Mouse (Mus musculus) thymus, adult 2 months (tissue): Measurements from ENCODE around the gene Npff. TPM values are rescaled to one million over a fixed set of nuclear protein-coding genes. Genes with fewer than 3 reads are reported as not detected.

Experiments
- DNase-seq: peaks from one replicate; pipeline ENCODE4 v3.0.0; 2021
- H3K27ac ChIP-seq: fragments of 200-500 bp; 2 replicates; pipeline ENCODE4 v1.5.1; 2012; ENCODE audit warnings: low read length, control low read depth; ENCODE audit not compliant: control insufficient read depth, insufficient read depth
- H3K27me3 ChIP-seq: fragments of 200-500 bp; 2 replicates; pipeline ENCODE4 v1.6.1; 2012; ENCODE audit warnings: mild to moderate bottlenecking, low read length, moderate library complexity, mixed read lengths; ENCODE audit not compliant: control insufficient read depth, insufficient read depth
- H3K36me3 ChIP-seq: fragments of 200-500 bp; 2 replicates; pipeline ENCODE4 v1.6.1; 2012; ENCODE audit warnings: mild to moderate bottlenecking, low read length, moderate library complexity; ENCODE audit not compliant: control insufficient read depth, insufficient read depth
- H3K4me1 ChIP-seq: fragments of 200-500 bp; replicated peaks from 2 replicates; pipeline ENCODE4 v1.6.1; 2012; ENCODE audit warnings: low read length; ENCODE audit not compliant: control insufficient read depth, insufficient read depth
- H3K4me3 ChIP-seq: fragments of 200-500 bp; 2 replicates; pipeline ENCODE4 v1.5.1; 2012; ENCODE audit warnings: mild to moderate bottlenecking, low read length, control low read depth, moderate library complexity; ENCODE audit not compliant: control insufficient read depth, insufficient read depth
- CTCF ChIP-seq: fragments of 200-500 bp; IDR thresholded peaks from 2 replicates; pipeline ENCODE4 v1.5.1; 2012; ENCODE audit warnings: mild to moderate bottlenecking, control low read depth, low read length, moderate library complexity, borderline replicate concordance; ENCODE audit not compliant: control insufficient read depth, poor library complexity, insufficient read depth; ENCODE audit errors: extremely low read depth
- POLR2A ChIP-seq: fragments of 200-500 bp; IDR thresholded peaks from 2 replicates; pipeline ENCODE4 v1.6.1; 2012; ENCODE audit warnings: mild to moderate bottlenecking, low read length, control low read depth, moderate library complexity; ENCODE audit not compliant: control insufficient read depth, poor library complexity, insufficient read depth; ENCODE audit errors: extremely low read depth
- WGBS: fragments of 180-500 bp; shearing (Covaris S2); methylation state at CpG from one replicate; pipeline ENCODE4 v1.1.7; 2018; 5-methylcytosine and 5-hydroxymethylcytosine counted together
- polyA plus RNA-seq: library from polyadenylated mRNA; depleted of rRNA; stranded (reverse); fragments of >200 nt; gene quantifications from 2 replicates; pipeline ENCODE4 v1.2.3, GENCODE M21; 2012

The Npff gene
- polyA plus RNA-seq, 1 experiment: 11.7 TPM

DNA sequence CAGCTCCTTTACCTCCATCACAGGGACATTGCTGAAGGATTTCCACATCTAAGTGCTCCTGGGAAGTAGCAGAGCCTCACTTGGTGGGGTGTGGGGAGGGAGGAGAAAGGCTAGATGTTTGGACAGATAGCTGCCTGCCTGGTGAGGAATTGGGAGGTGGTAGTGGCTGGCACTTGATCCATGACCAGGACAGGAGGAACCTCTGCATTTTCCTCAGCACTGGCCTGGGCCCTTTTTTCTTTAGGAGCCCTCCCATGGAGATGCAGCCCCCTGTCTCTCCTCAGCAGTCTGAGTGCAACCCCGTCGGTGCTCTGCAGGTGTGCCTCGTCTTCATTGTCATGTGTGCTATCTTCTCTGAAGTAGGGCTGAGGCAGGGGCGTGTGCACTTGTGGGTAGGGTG lies 3.3 kb downstream of the Npff start:
- 89% methylated on average over 4 of the region's 4 CpGs for WGBS
- DNase-seq: no peak
- Histone ChIP-seq H3K4me1 (peaks cover 13% of the 10 kb centered on the region), H3K27me3 (no peaks in the 10 kb centered on the region), H3K27ac (no peak overlapping the region), H3K36me3 (peaks cover 3% of the 10 kb centered on the region; the same call in 1 of the 2 replicates), H3K4me3 (no peak overlapping the region)
- TF ChIP-seq POLR2A (no peak), CTCF (no peak)

GRCm38 (mm10) chr15:102520416-102520815 lies 4.3 kb downstream of the Npff start:
- 75% methylated on average over 4 of the region's 4 CpGs for WGBS
- H3K27ac ChIP-seq: no peak overlapping the region

DNA sequence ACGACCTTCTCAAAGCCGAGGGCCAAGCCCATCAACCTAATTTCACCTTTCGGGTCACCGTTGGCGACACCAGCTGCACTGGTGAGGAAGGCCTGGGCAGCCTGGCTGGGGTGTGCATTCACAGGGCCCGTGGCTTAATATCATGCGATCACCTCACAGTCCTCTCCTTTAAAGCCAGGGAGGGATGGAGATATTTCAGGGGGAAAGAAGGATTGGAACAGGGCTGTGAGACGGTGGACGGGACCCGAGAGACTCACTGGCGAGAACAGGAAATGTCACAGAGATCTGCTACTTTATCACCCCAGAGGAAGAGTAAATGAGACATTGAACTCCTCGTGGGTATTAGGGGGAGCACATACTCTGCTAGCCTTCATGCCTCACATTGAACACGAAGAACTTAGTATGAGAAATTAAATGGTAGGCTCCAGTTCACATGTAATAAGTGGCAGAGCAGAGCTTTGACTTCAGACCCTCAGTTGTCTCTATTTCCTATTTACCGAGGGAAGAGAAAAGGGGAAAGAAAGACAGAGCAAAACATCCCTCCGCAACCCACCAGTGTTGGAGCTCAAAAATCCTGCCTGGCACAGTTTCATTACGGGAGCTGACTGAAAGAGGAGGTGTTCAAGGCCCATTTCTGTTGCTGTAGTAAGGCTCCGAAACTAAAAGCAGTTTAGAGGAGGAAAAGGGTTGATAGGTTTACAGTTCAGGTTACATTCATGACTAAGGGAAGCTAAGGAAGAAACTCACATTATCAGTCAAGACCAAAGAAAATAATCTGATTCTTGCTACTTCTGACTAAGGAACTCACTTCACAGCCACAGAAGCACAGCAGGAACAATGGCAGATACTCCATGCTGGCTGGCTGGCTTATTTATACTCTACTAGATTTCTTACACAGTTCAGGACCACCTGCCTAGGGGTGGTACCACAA lies 5.3 kb downstream of the Npff start:
- peaks cover 15% of the 10 kb centered on the region for H3K4me1 ChIP-seq
- DNase-seq: no peak
- peak overlapping the region; percentile 52 for H3K4me3 ChIP-seq
- no peaks in the 10 kb centered on the region for H3K27me3 ChIP-seq
- H3K36me3 ChIP-seq: peaks cover 3% of the 10 kb centered on the region; the same call in 1 of the 2 replicates
- TF ChIP-seq CTCF: no peak
- TF ChIP-seq POLR2A: no peak
- no peak overlapping the region for H3K27ac ChIP-seq
- WGBS: 19% methylated on average over 17 of the region's 17 CpGs

More at GRCm38 (mm10) chr15:102520416-102520815, 4.3 kb downstream of the Npff start:
- H3K27me3 ChIP-seq: no peaks in the 10 kb centered on the region
- peaks cover 3% of the 10 kb centered on the region; the same call in 1 of the 2 replicates for H3K36me3 ChIP-seq
- DNase-seq: no peak
- no peak overlapping the region for H3K4me3 ChIP-seq
- TF ChIP-seq POLR2A (no peak), CTCF (no peak)
- peaks cover 17% of the 10 kb centered on the region for H3K4me1 ChIP-seq

- Histone ChIP-seq H3K4me3 (peak overlapping the region; percentile 52), H3K27ac (peak overlapping the region; percentile 46), H3K4me1 (peaks cover 15% of the 10 kb centered on the region), H3K36me3 (peaks cover 3% of the 10 kb centered on the region; the same call in 1 of the 2 replicates), H3K27me3 (no peaks in the 10 kb centered on the region)
- DNase-seq: no peak
- under 1% methylated on average over 9 of the region's 9 CpGs for WGBS
- no peak for TF ChIP-seq POLR2A
- no peak for TF ChIP-seq CTCF
Measured at GRCm38 (mm10) chr15:102518859-102519201, 5.9 kb downstream of the Npff start.

DNA sequence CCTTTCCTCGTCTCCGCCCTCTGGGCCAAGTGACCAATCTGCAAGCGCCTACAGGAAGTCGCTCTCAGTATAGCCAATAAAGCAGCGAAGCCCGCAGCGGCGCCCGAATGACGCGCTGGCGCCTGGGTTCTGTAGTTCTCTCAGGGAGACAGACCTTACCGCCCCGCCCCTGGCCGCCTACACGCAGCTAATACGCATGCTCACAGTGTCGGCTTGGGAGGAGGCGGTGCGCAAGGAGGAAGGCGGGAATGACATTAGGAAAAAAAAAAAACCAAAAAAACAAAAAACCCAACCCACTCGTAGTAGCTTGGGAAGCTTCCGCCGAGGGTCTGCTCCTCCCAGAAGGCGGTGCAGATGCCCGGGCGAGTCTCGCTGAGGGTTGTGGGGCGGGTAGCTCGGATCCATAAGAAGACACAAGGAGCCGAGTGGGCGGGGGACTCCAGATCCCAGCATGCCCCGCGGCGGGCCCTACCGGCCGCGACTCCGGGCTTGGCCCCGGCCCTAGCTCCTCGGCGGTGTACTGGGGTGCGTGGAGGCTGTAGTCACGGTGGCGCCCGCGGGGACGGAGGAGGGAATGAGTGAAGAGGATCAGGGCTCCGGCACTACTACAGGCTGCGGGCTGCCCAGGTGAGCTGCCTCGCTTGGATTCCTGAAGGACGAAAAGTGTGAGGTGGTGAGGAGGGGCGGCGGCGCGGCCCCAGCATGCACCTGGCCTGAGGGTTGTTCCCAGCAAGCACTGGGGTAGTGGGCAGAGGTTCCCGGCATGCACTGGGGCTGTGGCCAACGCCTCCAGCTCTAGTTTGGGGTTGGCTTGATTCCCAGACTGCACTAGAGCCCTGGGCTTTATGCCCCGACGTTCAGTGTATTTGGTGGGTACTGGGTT lies 6.5 kb downstream of the Npff start, which contains the start of gene Tarbp2:
Gene Tarbp2 (plus strand): TSS at position 217 of the 883 bp plus-strand sequence.
- DNase-seq: peak; percentile 99
- H3K4me3 ChIP-seq: peak within 1 kb of the TSS; percentile 59
- peaks cover 15% of the 10 kb centered on the region for H3K4me1 ChIP-seq
- peak; percentile 57; the same call in 1 of the 2 replicates for TF ChIP-seq POLR2A
- TF ChIP-seq CTCF: peak; percentile 49; the same call in 1 of the 2 replicates
- no peaks in the 10 kb centered on the region for H3K36me3 ChIP-seq
- H3K27ac ChIP-seq: peak within 1 kb of the TSS; percentile 49
- WGBS: under 1% methylated on average over 60 of the region's 60 CpGs
- H3K27me3 ChIP-seq: no peaks in the 10 kb centered on the region

DNA sequence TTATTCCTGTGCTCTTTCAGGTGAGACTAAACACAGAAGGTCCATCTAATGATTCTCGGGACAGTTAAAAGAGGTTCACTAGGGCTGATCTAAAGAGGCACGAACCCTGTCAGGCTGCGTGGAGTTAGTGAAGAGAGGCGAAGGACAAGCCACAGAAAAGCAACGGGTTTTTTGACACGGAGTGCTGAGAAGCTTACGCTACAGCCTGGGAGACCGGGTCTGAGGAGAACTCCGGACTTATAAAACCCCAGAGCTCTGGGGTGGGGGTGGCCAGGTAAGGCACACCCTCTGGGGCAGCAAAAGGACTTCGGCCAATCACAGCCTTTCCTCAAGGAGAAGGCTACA lies 7.1 kb downstream of the Npff start:
- TF ChIP-seq POLR2A: 0 out of 2 replicates have a peak, but pooled peaks have one; percentile 41
- TF ChIP-seq CTCF: no peak
- Histone ChIP-seq H3K4me1 (peaks cover 15% of the 10 kb centered on the region), H3K4me3 (peak overlapping the region; percentile 51), H3K27me3 (no peaks in the 10 kb centered on the region), H3K36me3 (no peaks in the 10 kb centered on the region), H3K27ac (peak overlapping the region; percentile 18; the same call in 1 of the 2 replicates)
- under 1% methylated on average over 10 of the region's 10 CpGs for WGBS
- DNase-seq: no peak
